Mouse (Mus musculus): ENCODE measurements around the gene Fbxw19. TPM values are rescaled to one million over a fixed set of nuclear protein-coding genes. Genes with fewer than 3 reads are reported as not detected.

Fbxw19 gene
- total RNA-seq (2023), result not detected

GRCm38 (mm10) chr9:109495775-109496174 is at the start of gene Fbxw19:
TSS of gene Fbxw19 (minus strand) at chr9:109495875.

DNA sequence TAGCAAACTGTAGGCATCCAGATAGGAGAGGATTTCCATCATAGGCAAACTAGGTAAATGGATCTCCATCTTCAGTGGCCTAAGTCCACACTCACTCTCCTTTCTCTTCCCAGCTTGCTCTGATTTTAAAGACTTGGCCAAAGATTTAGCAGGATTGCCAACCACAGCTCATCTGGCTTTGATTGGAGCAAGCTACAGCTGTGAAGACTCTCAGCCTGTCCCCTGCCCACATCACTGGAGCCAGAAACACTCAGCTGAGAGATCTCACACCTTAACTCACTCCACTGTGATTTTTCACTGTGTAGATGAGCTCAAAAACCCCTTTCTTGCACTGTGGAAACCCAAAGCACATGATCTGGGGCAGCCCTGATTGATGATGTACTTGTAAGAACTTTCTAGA is 46.6 kb downstream of the Fbxw19 start, which contains the start of gene Fbxw16:
TSS of gene Fbxw16 (minus strand) at position 101 of the 400 bp plus-strand sequence.

Other genes with a start within 250 kb of the Fbxw19 start
- gene Fbxw14, start 208.2 kb downstream of the Fbxw19 start, total RNA-seq (2023), result not detected
- gene Fbxw28, start 156.2 kb downstream of the Fbxw19 start, total RNA-seq (2023), result not detected
- gene Fbxw22, start 91.6 kb downstream of the Fbxw19 start, total RNA-seq (2023), result not detected
- gene Fbxw16, start 46.7 kb downstream of the Fbxw19 start, total RNA-seq (2023), result not detected
- not detected for gene Fbxw15, start 72.4 kb upstream of the Fbxw19 start, total RNA-seq (2023)
- not detected for gene Fbxw24, start 130.2 kb upstream of the Fbxw19 start, total RNA-seq (2023)
- not detected for gene Fbxw25, start 168.8 kb upstream of the Fbxw19 start, total RNA-seq (2023)
- gene Fbxw18, start 206.8 kb upstream of the Fbxw19 start, total RNA-seq (2023), result not detected

All from CD8-positive naive resting alpha-beta T cell, adult 57 days (primary cell).